Mouse (Mus musculus) forebrain, embryonic 11.5 days (tissue): Measurements from ENCODE around the gene Tnc. TPM values are rescaled to one million over a fixed set of nuclear protein-coding genes. Genes with fewer than 3 reads are reported as not detected.

Experiments used
- ATAC-seq: fragments of 200-750 bp; cut with Nextera tagmentation; replicated peaks from 2 replicates; pipeline ENCODE4 v1.8.0; 2017; ENCODE audit warnings: moderate TSS enrichment; ENCODE audit not compliant: low FRiP score
- DNase-seq: peaks from one replicate; pipeline ENCODE4 v3.0.0-alpha.2; 2017; ENCODE audit warnings: low spot score
- H3K27ac ChIP-seq: fragments of 300-500 bp; sonication (generic); 2 replicates; pipeline ENCODE4 v1.5.1; 2014; ENCODE audit warnings: low read depth, low read length
- H3K27me3 ChIP-seq: fragments of 300-500 bp; sonication (generic); 2 replicates; pipeline ENCODE4 v1.6.1; 2014; ENCODE audit warnings: mild to moderate bottlenecking, low read length, mixed read lengths; ENCODE audit not compliant: control insufficient read depth, insufficient read depth
- H3K36me3 ChIP-seq: fragments of 300-500 bp; sonication (generic); 2 replicates; pipeline ENCODE4 v1.6.1; 2014; ENCODE audit warnings: mild to moderate bottlenecking, low read length, moderate library complexity, mixed read lengths; ENCODE audit not compliant: control insufficient read depth, insufficient read depth
- H3K4me1 ChIP-seq: fragments of 300-500 bp; sonication (generic); replicated peaks from 2 replicates; pipeline ENCODE4 v1.6.1; 2014; ENCODE audit warnings: low read length, mixed read lengths; ENCODE audit not compliant: control insufficient read depth, insufficient read depth
- H3K4me2 ChIP-seq: fragments of 300-500 bp; sonication (generic); 2 replicates; pipeline ENCODE4 v1.6.1; 2014; ENCODE audit warnings: low read depth, mild to moderate bottlenecking, low read length, moderate library complexity, mixed read lengths; ENCODE audit not compliant: severe bottlenecking
- H3K4me3 ChIP-seq: fragments of 300-500 bp; sonication (generic); 2 replicates; pipeline ENCODE4 v1.5.1; 2014; ENCODE audit warnings: low read depth, low read length
- H3K9ac ChIP-seq: fragments of 300-500 bp; sonication (generic); 2 replicates; pipeline ENCODE4 v1.6.1; 2014; ENCODE audit warnings: low read length
- H3K9me3 ChIP-seq: fragments of 300-500 bp; sonication (generic); 2 replicates; pipeline ENCODE4 v1.6.1; 2016; ENCODE audit warnings: low read length, mixed read lengths; ENCODE audit not compliant: control insufficient read depth
- WGBS: fragments of 180-500 bp; shearing (Covaris S2); extraction: QIAGEN DNeasy Blood & Tissue Kit; methylation state at CpG from one replicate; pipeline ENCODE4 v1.1.7; 2014; 5-methylcytosine and 5-hydroxymethylcytosine counted together
- polyA plus RNA-seq: library from polyadenylated mRNA; unstranded; fragments of >200 nt; fragmentation: Nextera tagmentation; extraction: Ambion mirVana; gene quantifications from 2 replicates; pipeline ENCODE4 v1.2.1, GENCODE M21; 2014

Gene Tnc
- polyA plus RNA-seq, 1 experiment from 2014 or later = 5.4 TPM

DNA sequence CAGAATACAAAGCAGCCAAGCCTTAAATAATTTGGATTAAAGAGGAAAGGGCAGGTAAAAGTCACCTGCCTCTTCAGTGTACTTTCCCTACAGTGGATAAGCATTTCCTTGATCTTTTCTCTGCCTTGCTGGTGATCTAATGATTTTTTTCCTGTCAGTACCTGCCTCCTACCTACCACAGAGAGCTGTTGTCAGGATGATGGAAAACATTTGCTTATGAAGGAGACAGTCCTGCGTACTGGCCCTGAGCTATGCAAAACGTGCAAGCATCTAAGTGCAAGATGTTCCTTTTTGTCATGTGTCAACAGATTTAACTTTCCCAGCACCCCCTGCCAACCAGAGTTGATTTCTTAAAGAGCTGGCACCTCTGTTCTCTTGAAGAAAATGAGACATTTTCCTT, 35.5 kb downstream of the Tnc start:
- 53% methylated on average over 2 of the region's 2 CpGs for WGBS
- Histone ChIP-seq H3K4me1 (no peaks in the 10 kb centered on the region), H3K36me3 (no peaks in the 10 kb centered on the region), H3K9me3 (no peaks in the 10 kb centered on the region), H3K4me3 (no peak overlapping the region), H3K4me2 (no peak overlapping the region), H3K27ac (no peak overlapping the region), H3K9ac (no peak overlapping the region), H3K27me3 (no peaks in the 10 kb centered on the region)
- DNase-seq (no peak), ATAC-seq (no peak)

DNA sequence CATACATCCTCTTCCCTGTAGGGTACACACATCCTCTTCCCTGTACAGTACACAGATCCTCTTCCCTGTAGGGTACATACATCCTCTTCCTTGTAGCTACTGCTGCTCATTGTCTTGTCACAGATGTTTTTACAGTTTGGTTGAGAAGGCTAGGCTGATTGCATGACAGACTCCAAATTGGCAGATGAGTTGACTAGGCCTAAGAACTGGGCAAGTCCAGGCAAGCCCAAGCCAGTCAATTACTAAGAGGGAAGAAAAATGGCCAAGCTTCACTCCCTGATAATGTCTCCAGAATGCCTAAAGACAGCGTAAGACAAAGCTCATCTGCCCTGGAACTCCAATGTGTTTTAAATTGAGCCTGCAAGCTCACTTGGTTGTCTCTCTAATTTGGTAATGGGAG, 36.9 kb downstream of the Tnc start:
- Histone ChIP-seq H3K9me3 (no peaks in the 10 kb centered on the region), H3K36me3 (no peaks in the 10 kb centered on the region), H3K9ac (no peak overlapping the region), H3K4me3 (no peak overlapping the region), H3K27ac (no peak overlapping the region), H3K4me2 (no peak overlapping the region), H3K27me3 (no peaks in the 10 kb centered on the region), H3K4me1 (no peaks in the 10 kb centered on the region)
- DNase-seq (no peak), ATAC-seq (no peak)
- WGBS = 97% methylated on average over 1 of the region's 1 CpGs

DNA sequence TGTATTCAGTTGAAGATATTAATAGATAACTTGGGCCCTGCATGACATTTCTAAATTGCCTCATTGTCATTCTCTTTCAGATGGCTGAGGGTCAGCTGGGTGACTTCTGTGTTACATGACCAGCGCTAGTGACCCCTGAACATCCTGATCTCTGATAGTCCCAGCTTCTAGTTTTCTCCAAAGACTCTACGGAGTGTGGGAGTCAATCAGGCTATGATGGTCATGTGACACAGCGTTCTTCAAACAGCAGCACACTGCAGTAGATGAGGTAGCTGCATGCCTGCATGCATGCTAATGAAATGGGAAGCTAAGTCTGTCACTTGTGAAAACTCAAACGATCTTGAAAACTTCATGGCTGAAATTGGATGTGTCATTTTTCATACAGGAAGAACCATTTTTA, 41.6 kb downstream of the Tnc start:
- ATAC-seq = no peak
- no peaks in the 10 kb centered on the region for H3K36me3 ChIP-seq
- H3K27ac ChIP-seq = no peak overlapping the region
- 93% methylated on average over 4 of the region's 4 CpGs for WGBS
- H3K4me1 ChIP-seq = 0 out of 2 replicates have a peak, but pooled peaks cover 5% of the 10 kb centered on the region
- no peak overlapping the region for H3K4me2 ChIP-seq
- no peak overlapping the region for H3K4me3 ChIP-seq
- no peak overlapping the region for H3K9ac ChIP-seq
- H3K27me3 ChIP-seq = no peaks in the 10 kb centered on the region
- no peak for DNase-seq
- no peaks in the 10 kb centered on the region for H3K9me3 ChIP-seq

DNA sequence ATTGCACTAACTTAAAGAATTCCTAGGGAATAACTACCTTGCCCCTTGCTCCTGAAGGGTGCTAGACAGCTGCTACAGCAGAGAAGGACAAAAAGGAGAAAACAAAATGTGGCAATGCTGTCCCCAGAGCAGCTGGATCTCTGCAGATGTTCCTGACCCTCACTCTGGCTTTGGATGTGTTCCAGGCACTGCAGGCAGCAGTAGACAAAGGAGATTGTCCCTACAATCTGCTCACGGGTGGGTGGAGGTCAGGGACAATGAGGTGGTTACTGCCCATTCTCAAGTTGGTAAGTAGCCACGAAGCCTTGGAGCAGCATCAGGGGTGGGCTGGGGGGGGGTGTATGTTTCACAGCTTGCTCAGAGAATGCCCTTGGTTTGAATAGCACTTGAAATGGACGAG, 43.1 kb downstream of the Tnc start:
- Histone ChIP-seq H3K4me2 (no peak overlapping the region), H3K9me3 (no peaks in the 10 kb centered on the region), H3K4me3 (no peak overlapping the region), H3K27ac (no peak overlapping the region), H3K9ac (no peak overlapping the region), H3K36me3 (no peaks in the 10 kb centered on the region), H3K4me1 (0 out of 2 replicates have a peak, but pooled peaks cover 5% of the 10 kb centered on the region), H3K27me3 (no peaks in the 10 kb centered on the region)
- ATAC-seq (no peak), DNase-seq (no peak)
- 30% methylated on average over 3 of the region's 3 CpGs for WGBS

GRCm38 (mm10) chr4:64002168-64002567, 44.6 kb downstream of the Tnc start:
- H3K9ac ChIP-seq = no peak overlapping the region
- 0 out of 2 replicates have a peak, but pooled peaks cover 5% of the 10 kb centered on the region for H3K4me1 ChIP-seq
- ATAC-seq (peak; percentile 30; the same call in 1 of the 2 replicates), DNase-seq (no peak)
- no peaks in the 10 kb centered on the region for H3K9me3 ChIP-seq
- no peak overlapping the region for H3K4me2 ChIP-seq
- no peak overlapping the region for H3K4me3 ChIP-seq
- H3K27me3 ChIP-seq = no peaks in the 10 kb centered on the region
- no peak overlapping the region for H3K27ac ChIP-seq
- WGBS = 41% methylated on average over 2 of the region's 2 CpGs
- no peaks in the 10 kb centered on the region for H3K36me3 ChIP-seq

DNA sequence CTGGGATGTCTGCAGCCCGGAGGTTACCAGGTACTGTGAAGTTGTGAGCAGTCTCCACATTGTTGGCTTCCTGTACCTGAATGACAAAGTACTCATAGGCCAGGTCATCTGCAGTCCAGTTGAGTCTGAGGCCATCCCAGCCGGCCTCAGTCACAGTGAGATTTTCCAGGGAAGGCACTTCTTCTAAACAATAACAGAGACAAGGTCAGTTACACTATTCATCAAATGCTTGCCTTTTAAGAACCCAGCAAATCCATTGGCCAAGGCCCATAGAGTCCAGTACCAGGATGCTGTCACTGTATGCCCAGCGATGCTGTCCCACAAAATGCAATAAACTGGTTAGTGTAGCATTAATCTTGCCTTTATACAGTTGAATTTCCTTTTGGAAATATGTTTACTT, 46.0 kb downstream of the Tnc start:
- Histone ChIP-seq H3K36me3 (no peaks in the 10 kb centered on the region), H3K9ac (no peak overlapping the region), H3K9me3 (no peaks in the 10 kb centered on the region), H3K4me3 (no peak overlapping the region), H3K4me1 (0 out of 2 replicates have a peak, but pooled peaks cover 5% of the 10 kb centered on the region), H3K4me2 (no peak overlapping the region), H3K27me3 (no peaks in the 10 kb centered on the region), H3K27ac (no peak overlapping the region)
- DNase-seq (no peak), ATAC-seq (no peak)
- 95% methylated on average over 3 of the region's 3 CpGs for WGBS

GRCm38 (mm10) chr4:64000293-64000692, 46.5 kb downstream of the Tnc start:
- Histone ChIP-seq H3K9ac (no peak overlapping the region), H3K4me3 (no peak overlapping the region), H3K27ac (no peak overlapping the region), H3K9me3 (no peaks in the 10 kb centered on the region), H3K4me2 (no peak overlapping the region), H3K27me3 (no peaks in the 10 kb centered on the region), H3K36me3 (no peaks in the 10 kb centered on the region), H3K4me1 (0 out of 2 replicates have a peak, but pooled peaks cover 5% of the 10 kb centered on the region)
- DNase-seq = no peak
- WGBS = 88% methylated on average over 4 of the region's 4 CpGs
- ATAC-seq = no peak

DNA sequence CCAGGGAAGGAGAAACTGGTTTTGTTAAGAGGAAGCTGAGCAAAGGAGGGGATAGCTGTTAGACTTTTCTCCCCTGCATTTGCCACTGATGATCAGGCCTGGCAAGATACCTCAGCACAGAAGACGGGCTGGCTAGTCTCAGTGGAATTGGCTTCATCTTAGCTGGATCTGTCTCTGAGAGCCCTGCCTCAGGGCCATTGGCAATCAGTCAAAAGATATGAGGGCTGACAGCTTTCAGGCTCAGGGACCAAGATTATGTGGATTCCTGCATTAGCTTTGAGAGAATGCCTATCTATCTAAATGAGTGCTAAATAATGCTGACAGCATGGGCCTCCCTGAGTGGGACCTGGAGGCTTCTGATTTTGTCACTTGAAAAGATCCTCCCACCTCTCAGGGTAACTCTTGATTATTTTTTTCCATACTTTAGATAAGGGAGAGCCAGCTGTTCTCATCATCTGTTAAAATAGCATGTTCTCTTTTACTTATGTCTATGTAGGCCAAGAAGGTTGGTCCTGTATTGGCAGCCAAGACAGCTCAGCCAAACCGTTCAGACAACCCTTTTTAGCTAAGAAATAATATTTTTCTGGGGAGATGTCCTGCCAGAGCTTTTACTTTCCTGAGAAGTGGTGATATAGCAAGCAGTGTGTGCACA, 53.2 kb downstream of the Tnc start:
- no peak for ATAC-seq

DNA sequence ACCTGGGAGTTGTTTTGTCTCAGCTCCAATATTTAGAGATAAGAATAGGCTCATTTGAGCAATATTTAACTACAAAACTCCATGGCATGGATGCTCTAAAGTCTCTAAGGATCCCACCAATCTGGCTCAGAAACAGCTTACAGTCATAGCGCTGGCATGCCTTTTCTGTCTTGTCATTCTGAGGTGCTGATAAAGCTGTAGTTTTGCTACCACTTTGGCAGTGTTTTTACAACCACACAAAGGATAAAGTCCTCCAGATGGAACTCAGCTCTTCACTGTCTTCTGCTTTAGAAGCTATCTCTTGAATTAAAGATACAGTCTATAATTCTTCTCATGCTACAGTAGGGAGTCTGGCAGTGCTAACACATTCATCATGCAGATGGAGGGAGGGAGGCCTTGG, 56.6 kb downstream of the Tnc start:
- Histone ChIP-seq H3K9ac (no peak overlapping the region), H3K4me2 (no peak overlapping the region), H3K36me3 (no peaks in the 10 kb centered on the region), H3K27ac (no peak overlapping the region), H3K4me3 (no peak overlapping the region), H3K27me3 (no peaks in the 10 kb centered on the region; the same call in 1 of the 2 replicates), H3K4me1 (no peaks in the 10 kb centered on the region), H3K9me3 (no peaks in the 10 kb centered on the region)
- DNase-seq (no peak), ATAC-seq (no peak)
- 92% methylated on average over 1 of the region's 1 CpGs for WGBS

More for the DNA sequence above, 53.2 kb downstream of the Tnc start:
- H3K9me3 ChIP-seq = no peaks in the 10 kb centered on the region
- no peaks in the 10 kb centered on the region for H3K36me3 ChIP-seq
- no peak overlapping the region for H3K4me3 ChIP-seq
- 78% methylated on average over 2 of the region's 2 CpGs for WGBS
- H3K4me1 ChIP-seq = no peaks in the 10 kb centered on the region
- H3K4me2 ChIP-seq = no peak overlapping the region
- no peaks in the 10 kb centered on the region; the same call in 1 of the 2 replicates for H3K27me3 ChIP-seq
- no peak overlapping the region for H3K9ac ChIP-seq
- DNase-seq = no peak
- no peak overlapping the region for H3K27ac ChIP-seq
